Mouse (Mus musculus) liver, embryonic 14.5 days (tissue): Measurements from ENCODE around the gene Dgkz.

Experiments
- CTCF ChIP-seq: IDR thresholded peaks from 2 replicates; pipeline ENCODE4 v1.5.1; 2016; ENCODE audit warnings: antibody characterized with exemption, low read depth, control low read depth
- EP300 ChIP-seq: IDR thresholded peaks from 2 replicates; pipeline ENCODE4 v1.6.1; 2016; ENCODE audit warnings: antibody characterized with exemption, low read depth

DNA sequence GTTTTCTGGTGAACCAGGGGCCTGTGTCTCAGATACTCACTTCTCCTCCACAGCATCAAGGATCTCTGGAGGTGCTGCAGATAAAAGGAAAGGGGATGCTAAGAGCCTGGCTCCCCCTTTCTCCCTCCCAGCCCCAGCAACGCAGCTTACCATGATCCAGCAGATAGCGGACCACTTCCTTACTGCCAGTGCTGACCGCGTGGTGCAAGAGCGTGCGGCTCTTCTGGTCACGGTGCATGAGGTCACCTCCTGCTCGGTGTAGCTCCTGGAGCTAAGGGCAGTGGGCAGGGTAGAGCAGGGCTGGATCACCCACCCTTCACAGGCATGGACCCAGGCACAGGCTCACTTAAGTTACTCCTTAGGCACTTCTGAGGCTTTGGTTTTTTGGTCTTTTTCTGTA is 41.6 kb downstream of the Dgkz start:
- no peak for TF ChIP-seq CTCF
- TF ChIP-seq EP300, result no peak
